Mouse (Mus musculus) monocyte, adult 2 months (primary cell): Measurements from ENCODE around the gene Nkx3-2.

Source experiments
- DNase-seq, 2 experiments: peaks; one replicate each; pipeline ENCODE4 v3.0.0; 2022; ENCODE audit warnings: low spot score in 2 of 2, low read depth in 1 of 2

Nkx3-2 gene

DNA sequence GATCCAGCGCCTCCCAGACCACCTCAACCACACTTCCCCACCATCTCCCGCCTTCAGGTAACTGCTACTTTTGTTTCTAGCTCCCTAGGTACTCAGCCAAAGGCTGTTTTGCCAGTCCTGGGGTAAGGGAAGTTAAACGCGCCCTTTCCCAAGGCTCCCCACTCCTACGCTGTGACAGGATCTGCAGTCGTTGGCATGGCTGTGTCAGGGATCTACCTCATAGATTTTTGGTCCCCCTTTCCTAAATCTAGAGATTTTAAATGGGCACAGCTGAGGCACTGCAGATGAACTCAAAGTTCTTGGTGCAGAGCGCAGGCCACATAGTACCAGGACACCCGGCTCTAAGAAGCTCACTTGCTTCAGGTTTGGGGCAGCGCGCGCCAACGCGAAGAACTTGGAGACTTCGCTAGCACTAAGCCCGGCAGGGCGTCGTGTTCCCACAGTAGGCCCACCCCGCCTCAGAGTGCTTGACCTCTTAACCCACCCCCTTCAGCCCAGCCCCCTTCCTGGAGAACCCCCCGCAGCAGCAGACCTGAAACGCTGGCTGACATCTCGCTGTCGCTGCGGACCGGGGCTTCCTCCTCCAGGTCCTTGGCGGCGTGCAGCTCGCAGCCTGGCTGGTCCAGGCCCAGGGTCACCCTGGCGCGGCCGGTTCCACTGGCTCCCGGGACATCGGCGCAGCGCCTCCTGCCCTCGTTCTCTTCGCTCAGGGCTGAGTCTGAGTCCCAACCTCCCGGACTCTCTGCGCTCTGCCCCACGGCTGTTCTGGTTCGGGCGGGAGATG lies 1.2 kb downstream of the Nkx3-2 start:
- DNase-seq = no peak

DNA sequence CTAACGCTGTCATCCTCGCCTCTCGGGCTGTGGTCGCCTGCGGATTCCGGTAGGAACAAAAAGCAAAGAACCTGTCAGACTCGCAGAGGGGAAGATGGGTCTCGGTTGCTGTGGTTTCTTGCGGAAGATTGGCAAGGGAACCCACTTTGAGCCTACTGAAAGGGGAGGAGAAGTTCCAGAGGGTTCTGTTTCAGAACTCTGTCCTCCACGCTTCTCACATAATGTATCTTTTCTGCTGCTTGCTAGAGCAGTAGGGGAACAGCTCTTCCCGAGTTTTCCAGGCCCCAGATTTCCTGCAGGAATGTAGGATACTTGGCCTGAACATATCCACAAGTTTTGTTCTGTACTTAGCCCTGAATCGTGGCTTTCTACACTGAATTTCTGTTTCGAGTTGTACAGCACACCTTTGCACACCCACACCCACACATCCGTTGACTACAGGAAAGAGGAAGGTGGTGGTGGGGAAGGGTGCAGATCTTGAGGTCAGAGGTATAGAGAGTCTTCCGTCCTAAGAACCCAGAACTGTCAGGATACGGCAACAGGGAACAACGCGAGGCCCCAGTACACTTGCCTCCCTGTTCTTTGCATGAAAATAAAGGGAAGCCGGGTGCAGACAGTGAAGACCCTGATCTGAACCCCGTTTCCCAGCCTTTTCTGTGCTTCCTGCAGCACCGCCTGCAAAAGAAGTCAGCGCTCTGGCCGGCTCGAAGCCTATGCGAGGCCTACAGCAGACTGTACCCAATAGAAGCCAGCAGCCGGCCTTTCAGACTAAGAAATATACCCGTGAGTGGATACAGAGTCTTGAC lies 2.0 kb downstream of the Nkx3-2 start:
- no peak for DNase-seq

DNA sequence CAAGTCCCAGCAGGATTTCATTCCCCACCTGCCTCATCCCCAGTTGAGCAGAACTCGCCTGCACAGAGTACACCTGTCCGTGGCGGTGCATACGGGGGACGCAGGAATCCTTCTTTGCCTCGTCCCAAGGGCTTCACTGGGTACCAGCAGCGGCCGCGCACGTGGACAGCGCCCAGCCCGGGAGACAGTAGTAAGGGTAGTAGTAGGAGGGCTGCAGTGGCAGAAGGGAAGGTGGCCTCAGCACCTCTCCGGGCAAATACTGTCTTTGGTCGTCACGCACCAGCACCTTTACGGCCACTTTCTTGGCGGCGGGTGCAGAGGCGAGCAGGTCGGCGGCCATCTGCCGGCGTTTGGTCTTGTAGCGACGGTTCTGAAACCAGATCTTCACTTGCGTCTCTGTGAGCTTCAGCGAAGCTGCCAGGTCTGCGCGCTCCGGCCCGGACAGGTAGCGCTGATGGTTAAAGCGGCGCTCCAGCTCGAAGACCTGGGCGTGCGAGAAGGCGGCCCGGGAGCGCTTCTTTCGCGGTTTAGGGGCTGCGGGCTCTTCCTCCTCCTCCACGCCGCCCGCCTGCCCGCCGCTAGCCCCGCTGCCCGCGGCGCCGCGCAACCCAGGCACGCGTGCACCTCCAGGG lies 2.7 kb downstream of the Nkx3-2 start:
- DNase-seq = no peak

DNA sequence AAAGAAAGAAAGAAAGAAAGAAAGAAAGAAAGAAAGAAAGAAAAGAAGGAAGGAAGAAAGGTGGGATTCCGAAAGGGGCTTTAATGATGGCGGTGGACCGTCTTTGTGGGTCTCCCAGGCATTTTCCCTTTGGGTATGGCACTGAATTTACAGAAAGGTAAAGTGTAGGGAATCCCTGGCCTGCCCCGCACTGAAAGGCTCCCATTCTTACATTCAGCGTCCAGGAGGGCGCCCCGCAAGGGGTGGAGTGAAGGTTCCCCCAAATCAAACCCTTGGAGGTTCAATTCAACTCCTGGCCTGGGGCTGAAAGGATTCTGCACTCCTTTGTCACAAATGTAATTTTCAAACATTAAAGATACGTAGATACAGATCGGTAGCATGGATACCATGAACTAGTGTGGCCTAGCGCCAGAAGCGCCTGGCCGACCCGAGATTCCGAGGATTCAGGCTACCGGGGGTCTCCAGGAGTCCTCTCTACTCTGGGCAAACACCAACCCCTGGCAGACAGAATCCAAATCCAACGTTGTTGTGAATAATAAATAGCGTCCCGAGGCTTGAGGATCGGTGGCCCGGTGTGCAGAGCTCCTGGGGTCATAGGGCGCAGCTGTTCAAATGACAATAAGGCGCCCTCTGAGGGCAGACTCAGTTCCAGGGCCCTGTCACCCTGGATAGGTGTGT lies 3.3 kb downstream of the Nkx3-2 start:
- no peak for DNase-seq

DNA sequence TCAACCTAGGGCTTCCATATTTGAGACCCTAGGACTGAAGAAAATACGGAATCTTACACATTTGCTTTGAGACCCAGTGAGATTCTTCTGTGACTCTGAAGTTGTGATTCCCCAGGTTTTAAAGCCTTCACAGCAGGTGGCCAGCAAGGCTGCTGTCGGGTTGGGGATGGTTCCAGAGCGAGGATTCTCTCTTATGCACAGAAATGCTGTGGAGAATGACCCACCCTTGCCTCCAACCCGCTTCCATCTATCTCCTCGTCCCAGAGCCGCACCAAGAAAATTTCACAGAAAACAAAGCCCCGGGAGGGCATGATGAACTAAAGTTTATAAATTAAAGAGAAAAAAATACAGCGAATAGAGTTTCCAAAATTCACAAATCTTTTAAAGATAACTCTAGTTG lies 4.2 kb downstream of the Nkx3-2 start:
- no peak for DNase-seq

DNA sequence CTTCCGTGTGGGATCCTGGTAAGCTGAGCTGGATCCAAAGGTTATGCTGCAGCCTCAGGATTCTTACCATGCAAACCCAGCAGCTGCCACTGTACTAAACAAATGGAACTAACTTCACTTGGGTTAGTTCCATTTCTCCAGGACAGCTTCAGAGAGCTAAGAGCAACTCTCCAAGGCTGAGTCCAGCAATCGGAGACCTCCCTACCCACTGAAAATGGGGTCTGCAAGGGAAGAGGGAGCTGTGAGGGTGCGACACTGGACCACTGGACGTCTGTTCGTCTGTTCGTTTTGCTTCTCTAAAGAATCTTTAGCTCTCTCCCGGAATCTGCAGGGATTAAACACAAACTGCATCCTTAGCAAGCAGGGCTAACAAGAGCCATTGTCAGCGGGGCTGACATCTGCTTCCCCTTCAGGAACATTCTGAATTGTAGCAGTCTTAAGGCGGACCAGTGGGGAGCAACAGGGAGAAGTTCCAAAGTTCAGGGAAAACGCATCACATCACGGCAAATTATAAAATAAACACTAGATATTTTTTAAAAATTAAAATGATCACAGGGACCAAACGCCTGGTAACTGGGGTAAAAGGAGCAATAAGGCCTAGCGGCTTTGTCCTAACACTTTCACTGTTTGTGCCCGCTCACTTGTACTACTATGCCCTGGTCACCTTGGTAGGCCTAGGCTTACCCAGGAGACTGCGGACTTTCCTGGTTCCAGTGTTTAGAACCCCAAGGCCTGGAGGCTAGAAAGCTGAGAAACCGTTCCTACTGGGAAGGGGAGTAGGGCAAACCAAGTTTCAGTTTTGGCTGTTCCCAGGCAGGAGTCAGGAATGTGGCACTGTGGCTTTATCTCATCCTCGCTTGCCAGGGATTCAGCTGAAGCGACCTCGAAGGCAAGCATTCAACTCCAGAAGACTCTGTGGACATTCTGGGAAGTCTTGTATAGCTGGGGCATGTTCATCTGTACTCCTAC lies 5.3 kb downstream of the Nkx3-2 start:
- DNase-seq = no peak

DNA sequence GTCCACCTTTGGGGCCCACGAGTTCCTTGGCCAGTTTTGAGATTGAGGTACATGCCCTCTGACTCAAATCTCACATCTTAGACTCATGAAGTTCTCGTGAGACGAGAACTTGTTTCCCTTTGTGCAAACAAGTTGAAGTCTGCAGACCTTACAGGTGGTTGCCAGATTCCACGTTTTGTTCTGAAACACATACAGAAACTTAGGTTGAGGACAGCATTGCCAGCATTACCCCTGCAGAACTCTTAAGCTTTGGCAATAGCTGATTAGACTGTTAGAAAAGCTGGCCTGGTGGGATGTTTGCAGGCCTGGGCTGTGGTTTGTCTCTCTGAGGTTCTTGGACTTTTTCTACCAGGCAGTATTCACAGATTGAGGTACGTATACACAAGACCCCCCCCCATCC lies 7.0 kb downstream of the Nkx3-2 start:
- DNase-seq = no peak

DNA sequence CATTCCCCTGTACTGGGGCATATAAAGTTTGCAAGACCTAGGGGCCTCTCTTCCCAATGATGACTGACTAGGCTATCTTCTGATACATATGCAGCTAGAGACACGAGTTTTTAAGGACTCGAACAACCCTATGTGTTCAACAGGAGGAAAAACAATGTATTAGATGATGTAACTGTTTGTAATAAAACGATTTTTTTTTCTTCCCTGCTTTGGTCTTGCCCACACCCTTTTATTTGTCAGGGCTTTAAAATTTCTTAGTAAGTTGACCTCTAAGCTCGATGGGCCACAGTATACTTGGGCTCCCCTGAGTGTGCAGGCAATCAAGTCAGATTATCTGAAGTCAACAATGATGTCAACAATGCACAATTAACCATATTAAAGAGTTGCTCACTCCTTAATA lies 7.9 kb downstream of the Nkx3-2 start:
- DNase-seq = no peak

DNA sequence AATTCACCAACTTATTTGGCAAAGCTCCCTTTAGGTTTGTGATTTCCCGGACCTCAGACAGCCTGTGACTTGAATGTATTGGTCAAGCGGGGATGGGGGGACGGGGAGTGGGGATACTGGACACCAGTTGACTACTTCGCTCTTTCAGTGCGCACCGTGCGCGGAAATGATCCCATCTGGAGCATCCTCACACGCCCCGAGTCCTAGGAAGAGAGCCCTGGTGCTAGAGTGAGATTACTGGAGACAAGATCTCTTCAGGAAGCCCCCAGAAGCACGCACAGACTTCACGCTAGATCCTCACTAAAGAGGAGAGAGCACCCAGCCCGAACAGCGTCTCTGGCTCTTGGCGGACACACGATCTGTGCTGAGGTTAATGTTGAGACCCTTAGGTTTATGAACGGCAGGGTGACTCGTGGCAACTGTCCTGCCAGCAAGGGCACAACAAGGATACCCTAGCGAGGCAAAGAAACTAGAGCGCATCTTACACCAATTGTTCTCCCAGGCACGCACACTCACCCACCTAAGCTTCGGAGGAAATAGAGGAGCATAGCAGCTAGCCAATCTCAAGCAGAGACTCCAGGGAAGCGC lies 8.8 kb downstream of the Nkx3-2 start:
- no peak for DNase-seq

DNA sequence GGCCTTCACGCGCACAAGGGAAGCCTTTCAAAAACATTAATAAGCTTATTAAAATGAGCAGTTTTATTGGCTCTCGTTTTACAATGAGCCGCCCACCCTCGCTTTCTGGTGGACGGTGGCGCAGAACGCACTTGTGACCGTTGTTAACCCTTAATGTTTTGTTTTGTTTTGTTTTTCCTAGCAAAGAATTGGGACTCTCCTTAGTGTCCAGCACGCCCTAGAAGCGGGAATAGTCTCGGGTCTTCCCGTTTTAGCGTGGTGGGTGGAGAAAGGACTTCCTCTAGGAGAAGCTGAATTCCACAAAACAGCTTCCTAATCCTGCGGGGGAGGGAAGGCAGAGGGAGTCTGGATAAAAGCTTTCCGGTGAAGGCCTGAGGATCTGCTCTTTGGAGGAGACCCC lies 9.5 kb downstream of the Nkx3-2 start:
- no peak for DNase-seq

DNA sequence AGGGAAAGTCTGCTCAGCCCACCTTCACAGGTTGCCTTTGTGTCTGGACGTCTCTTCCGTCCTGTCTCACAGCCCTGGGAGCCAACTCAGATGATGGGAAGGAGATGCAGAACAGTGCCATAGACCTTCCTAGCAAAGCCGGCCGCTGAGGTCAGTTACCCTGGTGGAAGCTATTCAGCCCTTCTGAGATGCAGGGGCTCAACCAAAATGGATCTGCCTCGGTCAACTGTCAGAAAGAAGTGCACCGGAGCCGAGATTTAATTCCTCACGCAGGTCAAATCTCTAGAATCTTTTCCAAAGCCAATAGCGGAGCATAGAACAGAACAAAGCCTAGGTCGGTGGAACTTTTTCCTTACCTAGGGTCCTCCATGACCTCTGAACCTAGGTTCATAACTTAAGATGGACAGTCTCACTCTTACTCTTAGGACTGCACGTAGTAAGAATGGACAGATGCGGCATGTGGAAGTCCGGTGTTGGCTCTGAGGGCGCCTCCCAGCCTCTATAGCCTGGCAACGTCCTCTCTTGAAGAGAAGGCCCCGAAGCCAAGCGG lies 10.0 kb downstream of the Nkx3-2 start:
- no peak for DNase-seq

DNA sequence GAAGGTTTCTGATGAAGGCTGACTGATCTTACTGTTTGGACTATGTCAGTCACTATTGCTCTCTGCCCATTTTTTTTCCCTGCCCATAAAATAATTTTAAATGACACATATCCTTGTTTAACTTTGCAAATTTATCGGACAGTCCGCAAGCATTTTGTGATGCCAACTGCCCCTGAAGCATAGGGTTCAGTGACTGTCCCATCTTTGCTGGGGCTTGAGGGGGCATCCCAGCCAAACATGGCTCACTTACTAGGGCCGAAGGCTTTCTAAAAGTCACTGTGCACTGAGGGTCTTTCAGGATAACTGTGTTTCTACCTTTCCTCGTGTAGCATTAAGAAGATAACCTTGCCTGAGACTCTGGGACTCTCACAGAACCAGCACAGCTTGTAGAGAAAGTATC lies 11.6 kb downstream of the Nkx3-2 start:
- DNase-seq = no peak

DNA sequence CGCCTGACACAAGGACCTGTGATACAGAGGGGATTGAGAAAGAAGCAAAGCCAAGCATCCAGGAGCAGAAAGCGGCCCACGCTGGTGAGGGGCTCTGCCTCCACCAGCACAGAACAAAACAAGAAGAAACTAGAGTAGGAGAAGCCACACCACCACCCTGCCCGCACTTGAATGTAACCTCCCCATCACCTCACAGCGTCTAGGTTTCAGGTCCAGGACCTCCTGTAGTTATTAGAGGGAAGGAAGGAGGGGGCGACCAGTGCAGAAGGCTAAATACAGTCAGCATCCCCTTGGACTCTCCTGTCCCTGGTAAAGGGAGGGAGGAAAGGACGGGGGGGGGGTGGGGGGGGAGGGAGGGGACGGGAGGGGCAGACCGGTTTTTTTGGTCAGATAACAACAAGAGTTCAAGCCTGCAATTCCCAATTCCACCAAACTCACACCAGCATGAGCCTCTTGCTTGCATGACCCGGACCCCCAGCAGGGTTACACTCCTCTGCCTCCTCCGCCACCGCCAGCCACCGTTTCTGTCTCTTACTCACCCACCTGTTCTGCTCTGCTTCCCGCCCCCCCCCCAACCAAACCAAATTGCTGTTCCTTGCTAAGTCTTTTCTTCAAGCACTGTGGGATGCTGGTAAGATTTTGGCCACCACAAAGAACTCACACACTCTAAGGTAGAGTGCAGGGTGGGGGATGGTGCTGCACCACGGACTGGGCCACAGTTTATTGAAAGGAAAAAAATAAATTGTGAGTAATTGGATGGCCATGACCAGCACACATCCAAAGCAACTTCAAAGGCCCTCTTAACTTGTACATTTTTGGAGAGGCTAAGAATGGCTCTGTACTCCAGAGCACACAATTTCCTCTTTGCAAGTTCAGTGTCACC lies 19.2 kb downstream of the Nkx3-2 start:
- no peak for DNase-seq

DNA sequence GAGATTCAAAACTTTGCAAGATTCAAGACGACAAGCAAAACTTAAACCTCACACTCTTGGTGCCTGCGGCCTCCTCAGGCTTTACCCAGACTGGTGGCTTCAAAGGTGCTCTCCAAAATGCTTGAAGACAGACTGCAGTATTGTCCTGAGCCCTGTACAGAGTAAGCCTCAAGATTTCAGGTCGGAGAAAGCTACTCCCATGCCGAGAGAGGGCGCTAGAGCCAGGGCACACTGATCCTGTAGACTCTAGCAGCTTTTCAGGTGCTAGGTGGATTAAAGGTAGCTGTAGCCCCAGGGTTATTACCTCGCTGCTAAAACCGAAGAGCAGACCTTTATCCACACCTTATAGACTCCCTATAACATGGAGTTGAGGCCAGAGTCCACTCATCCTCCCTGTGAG lies 20.1 kb downstream of the Nkx3-2 start:
- no peak for DNase-seq

DNA sequence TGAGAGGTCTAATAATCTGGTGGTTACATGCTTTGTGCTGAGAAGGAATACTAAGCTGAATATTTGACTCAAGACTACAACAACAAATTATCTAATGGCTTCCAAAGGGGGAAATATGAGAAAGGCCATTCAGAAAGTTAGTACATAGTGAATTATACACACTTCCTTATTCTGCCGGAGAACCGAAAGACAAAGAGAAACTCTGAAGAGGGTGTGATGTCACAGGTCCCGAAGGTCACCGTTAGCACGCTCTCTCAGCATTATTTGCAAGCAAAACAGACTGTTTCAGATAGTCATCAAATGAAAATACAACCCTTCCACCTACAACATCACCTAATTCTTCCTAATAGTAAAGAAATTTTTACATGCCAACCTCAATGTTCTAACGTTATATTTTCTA lies 25.5 kb downstream of the Nkx3-2 start:
- DNase-seq = no peak

DNA sequence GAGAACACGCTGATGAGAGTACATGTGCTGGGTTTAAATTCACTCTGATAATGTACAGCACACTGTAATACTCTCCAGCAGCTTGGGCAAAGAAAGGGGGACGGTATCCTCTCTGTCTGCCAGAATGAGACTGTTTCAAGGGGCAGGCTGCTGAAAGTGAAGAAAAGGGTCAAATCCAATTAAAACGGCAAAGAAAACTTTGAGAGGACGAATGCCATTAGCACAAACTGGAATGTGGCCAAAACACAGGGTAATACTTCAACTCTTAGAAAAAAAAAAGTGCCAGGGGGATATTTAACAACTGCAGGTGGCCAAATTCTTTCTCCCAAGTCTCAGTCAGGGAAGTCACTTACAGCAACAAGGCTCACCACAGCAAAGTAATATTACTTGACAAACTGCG lies 27.3 kb downstream of the Nkx3-2 start:
- DNase-seq = no peak

DNA sequence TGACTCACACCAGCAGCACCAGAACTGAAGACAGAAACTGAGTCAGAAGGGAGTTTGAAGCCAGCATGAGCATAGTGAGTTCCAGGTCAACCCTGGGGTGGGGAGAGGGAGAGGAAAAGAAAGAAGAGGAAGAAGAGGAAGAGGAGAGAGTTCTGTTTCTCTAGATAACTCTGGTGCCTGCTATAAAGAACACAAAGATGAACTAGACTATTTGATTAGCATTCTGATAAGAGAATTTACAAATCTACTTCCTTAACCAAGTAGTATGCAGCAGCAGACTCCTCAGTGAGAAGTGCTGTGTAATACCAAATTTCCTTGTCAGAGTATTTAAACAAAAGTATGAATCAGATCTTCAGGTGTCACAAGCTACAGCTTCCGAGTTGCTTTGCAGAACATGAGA lies 37.3 kb downstream of the Nkx3-2 start:
- no peak for DNase-seq

DNA sequence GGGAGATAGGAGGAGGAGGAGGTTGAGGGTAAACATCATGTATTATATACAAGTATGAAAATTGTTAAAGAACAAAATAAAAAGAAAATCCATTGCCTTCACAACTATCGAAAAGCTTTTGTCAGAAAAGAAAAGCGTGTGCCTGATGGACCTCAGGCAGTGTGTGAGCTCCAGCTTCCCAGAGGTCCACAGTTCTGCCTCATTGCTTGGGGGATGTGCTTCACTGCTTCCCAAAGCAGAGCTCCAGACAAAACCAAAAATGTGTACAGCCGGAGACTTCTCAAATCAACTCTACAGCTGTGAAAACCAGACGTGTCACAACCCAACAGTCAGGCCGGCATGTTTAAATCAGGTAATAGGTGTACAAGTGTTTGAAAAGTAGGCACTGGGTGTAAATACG lies 38.7 kb downstream of the Nkx3-2 start:
- no peak for DNase-seq
